Mouse (Mus musculus) C2C12 (cell line): ENCODE results near the gene Prdx5. TPM values are rescaled to one million over a fixed set of nuclear protein-coding genes. Genes with fewer than 3 reads are reported as not detected.

Experiments
- H3K27me3 ChIP-seq: one replicate; pipeline ENCODE4 v1.6.1; 2011; ENCODE audit not compliant: control insufficient read depth, insufficient read depth, insufficient read length
- H3K36me3 ChIP-seq: one replicate; pipeline ENCODE4 v1.6.1; 2011; ENCODE audit not compliant: control insufficient read depth, insufficient read depth
- H3K4me3 ChIP-seq: one replicate; pipeline ENCODE4 v1.5.1; 2011; ENCODE audit warnings: mild to moderate bottlenecking, control low read depth; ENCODE audit not compliant: poor library complexity, insufficient read depth, severe bottlenecking
- H3K79me2 ChIP-seq: one replicate; pipeline ENCODE4 v1.6.1; 2011; ENCODE audit not compliant: control insufficient read depth, insufficient read depth
- H3K79me3 ChIP-seq: one replicate; pipeline ENCODE4 v1.6.1; 2011; ENCODE audit warnings: low read depth, control low read depth
- H3ac ChIP-seq: one replicate; pipeline ENCODE3; 2011; ENCODE audit warnings: low read depth; ENCODE audit not compliant: control insufficient read depth, insufficient read length
- CEBPB ChIP-seq: IDR thresholded peaks from one replicate; pipeline ENCODE4 v1.6.1; 2011; ENCODE audit warnings: low read depth, mild to moderate bottlenecking, control low read depth, moderate library complexity
- CTCF ChIP-seq: IDR thresholded peaks from one replicate; pipeline ENCODE4 v1.5.1; 2011; ENCODE audit not compliant: control insufficient read depth, insufficient read depth, insufficient read length
- FOSL1 ChIP-seq: IDR thresholded peaks from one replicate; pipeline ENCODE4 v1.8.0; 2011; ENCODE audit warnings: mild to moderate bottlenecking, low read length; ENCODE audit not compliant: poor library complexity, insufficient read depth, severe bottlenecking
- MAX ChIP-seq: IDR thresholded peaks from one replicate; pipeline ENCODE4 v1.6.1; 2011; ENCODE audit warnings: mild to moderate bottlenecking, control low read depth
- MYOD1 ChIP-seq: IDR thresholded peaks from one replicate; pipeline ENCODE4 v1.6.1; 2011; ENCODE audit warnings: low read depth; ENCODE audit not compliant: control insufficient read depth, insufficient read length
- MYOG ChIP-seq: IDR thresholded peaks from one replicate; pipeline ENCODE4 v1.6.1; 2011; ENCODE audit not compliant: control insufficient read depth, insufficient read length; ENCODE audit errors: extremely low read depth
- USF1 ChIP-seq: IDR thresholded peaks from one replicate; pipeline ENCODE4 v1.6.1; 2011; ENCODE audit warnings: low read depth, mild to moderate bottlenecking, control low read depth, moderate library complexity
- polyA plus RNA-seq: library from polyadenylated mRNA; unstranded; fragments of >200 nt; fragmentation: generic; extraction: Trizol; gene quantifications from one replicate; pipeline ENCODE4 v1.2.1, GENCODE M21; 2012; ENCODE audit warnings: missing spikeins

Prdx5 gene
- polyA plus RNA-seq, 1 experiment = 270 TPM

GRCm38 (mm10) chr19:6947742-6948141 lies 37.8 kb upstream of the Prdx5 start:
- H3K4me3 ChIP-seq = no peak overlapping the region
- H3K27me3 ChIP-seq = no peaks in the 10 kb centered on the region
- H3K79me2 ChIP-seq = peaks cover 15% of the 10 kb centered on the region
- H3ac ChIP-seq = no peak overlapping the region
- H3K36me3 ChIP-seq = peaks cover 3% of the 10 kb centered on the region
- no peaks in the 10 kb centered on the region for H3K79me3 ChIP-seq
- no peak for TF ChIP-seq MYOD1
- no peak for TF ChIP-seq MAX
- no peak for TF ChIP-seq USF1

DNA sequence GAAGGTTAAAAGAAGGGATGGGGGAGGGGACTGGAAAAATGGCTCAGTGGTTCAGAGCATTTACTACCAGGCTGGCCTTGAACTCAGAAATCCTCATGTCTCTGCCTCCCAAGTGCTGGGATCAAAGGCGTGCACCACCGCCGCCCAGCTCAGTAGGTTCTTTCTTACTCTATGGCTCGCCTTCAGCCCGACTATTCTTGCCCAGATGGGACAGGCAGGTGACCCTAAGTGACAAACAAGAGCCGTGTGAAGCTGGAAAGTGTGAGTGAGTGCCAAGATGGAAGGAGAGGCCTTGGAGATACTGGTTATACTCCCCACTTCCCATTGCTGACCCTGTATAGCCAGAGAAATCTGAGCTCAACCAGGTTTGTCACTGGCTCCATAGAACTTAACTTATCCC lies 33.8 kb upstream of the Prdx5 start:
- Histone ChIP-seq H3K4me3 (no peak overlapping the region), H3K79me2 (peaks cover 25% of the 10 kb centered on the region), H3K27me3 (no peaks in the 10 kb centered on the region), H3K79me3 (peaks cover 2% of the 10 kb centered on the region), H3ac (no peak overlapping the region), H3K36me3 (no peaks in the 10 kb centered on the region)
- no peak for TF ChIP-seq USF1
- TF ChIP-seq MYOG = no peak
- TF ChIP-seq MAX = no peak
- no peak for TF ChIP-seq CEBPB
- TF ChIP-seq FOSL1 = no peak
- TF ChIP-seq CTCF = no peak
- TF ChIP-seq MYOD1 = no peak

DNA sequence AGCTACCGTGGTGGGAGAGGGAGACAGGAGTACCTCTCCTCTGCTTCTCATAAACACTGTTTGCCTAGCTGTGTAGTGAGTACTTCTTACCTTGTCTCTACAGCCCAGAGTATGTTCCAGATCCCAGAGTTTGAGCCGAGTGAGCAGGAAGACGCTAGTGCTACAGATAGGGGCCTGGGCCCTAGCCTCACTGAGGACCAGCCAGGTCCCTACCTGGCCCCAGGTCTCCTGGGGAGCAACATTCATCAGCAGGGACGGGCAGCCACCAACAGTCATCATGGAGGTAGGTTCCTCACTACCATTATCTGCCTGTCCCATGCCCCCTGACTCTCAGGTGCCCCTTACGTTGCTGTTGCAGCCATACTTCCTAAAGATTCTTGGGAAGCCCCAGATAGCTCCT lies 32.9 kb upstream of the Prdx5 start:
- Histone ChIP-seq H3K79me2 (peaks cover 25% of the 10 kb centered on the region), H3K4me3 (peak overlapping the region; percentile 65), H3K79me3 (peaks cover 2% of the 10 kb centered on the region), H3ac (peak overlapping the region; percentile 61), H3K27me3 (no peaks in the 10 kb centered on the region), H3K36me3 (no peaks in the 10 kb centered on the region)
- TF ChIP-seq USF1 (no peak), MYOD1 (no peak), FOSL1 (no peak), CTCF (no peak), CEBPB (no peak), MYOG (no peak), MAX (no peak)

DNA sequence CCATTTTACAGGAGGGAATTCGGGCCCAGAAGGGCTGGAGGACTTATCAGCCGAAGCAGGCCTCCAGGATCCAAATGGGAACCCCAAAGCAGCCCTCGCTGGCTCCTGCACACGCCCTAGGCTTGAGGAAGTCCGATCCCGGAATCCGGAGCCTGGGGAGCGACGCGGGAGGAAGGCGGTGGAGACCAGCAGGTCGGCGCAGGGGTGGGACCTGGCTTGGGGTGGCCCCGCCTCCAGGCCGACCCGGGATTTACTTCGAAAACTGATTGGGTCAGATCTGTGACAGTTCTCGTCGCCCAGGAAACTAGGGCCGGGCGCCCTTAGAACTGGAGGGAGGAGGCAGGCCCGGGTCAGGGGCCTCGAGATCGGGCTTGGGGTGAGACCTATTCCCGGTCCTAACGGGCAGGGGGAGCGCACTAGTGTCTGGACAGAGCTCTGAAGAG lies 32.4 kb upstream of the Prdx5 start, which contains the start of gene Gpr137:
Gene Gpr137, minus strand, starts transcription at position 232 of the 443 bp plus-strand sequence.
- H3K79me2 ChIP-seq = peaks cover 25% of the 10 kb centered on the region
- H3K79me3 ChIP-seq = peaks cover 2% of the 10 kb centered on the region
- no peaks in the 10 kb centered on the region for H3K36me3 ChIP-seq
- H3K4me3 ChIP-seq = peak within 1 kb of the TSS; percentile 65
- H3K27me3 ChIP-seq = no peaks in the 10 kb centered on the region
- TF ChIP-seq MYOD1 = no peak
- peak; percentile 21 for TF ChIP-seq MAX
- H3ac ChIP-seq = peak within 1 kb of the TSS; percentile 84

DNA sequence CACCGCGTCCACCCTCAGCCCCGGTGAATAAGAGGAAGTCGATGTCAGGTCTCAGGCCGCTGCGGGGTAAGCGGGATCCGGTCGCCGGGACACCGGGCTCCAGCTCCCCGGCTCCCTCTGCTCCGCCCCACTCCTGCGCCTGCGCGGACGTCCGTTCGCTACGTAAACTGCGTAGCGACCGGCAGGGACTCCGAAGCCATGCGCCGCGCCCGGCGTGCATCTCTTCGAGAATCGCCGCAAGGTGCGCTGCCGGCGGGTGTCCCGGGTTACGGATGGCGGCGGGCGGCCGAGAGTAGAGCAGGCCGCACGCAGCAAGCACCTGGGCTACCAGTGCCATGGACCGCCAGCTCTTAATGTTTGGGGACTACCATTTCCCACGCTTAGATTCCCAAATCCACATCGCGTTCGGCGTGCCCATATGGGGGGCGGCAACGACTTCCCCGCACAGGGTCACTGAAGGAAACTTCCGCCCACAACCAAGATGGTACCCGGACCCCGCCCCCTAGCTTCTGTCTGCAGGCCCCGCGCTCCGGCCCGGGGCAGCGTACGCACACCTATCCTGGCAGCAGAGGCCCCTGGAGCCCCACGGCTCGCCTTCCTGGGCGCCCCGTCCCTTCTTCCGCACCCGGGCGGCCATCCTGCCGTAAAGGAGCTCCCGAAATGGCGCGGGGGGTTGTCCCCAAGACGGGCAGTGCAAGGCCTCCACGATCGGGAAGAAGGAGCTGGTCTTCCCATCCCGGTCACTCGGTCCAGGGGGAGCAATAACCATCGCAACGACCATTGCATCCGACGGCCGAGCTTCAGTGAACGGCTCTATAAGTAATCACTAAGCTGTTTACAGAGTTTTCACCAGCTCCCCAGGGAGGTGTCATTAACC lies 31.7 kb upstream of the Prdx5 start, which contains the start of gene Bad:
Gene Bad, plus strand, starts transcription at position 490 of the 877 bp plus-strand sequence.
- TF ChIP-seq FOSL1 = no peak
- no peak for TF ChIP-seq CTCF
- TF ChIP-seq MYOG = no peak
- no peak for TF ChIP-seq USF1
- TF ChIP-seq MYOD1 = no peak
- no peak for TF ChIP-seq CEBPB
- TF ChIP-seq MAX = no peak
- peak within 1 kb of the TSS; percentile 65 for H3K4me3 ChIP-seq
- H3ac ChIP-seq = peak within 1 kb of the TSS; percentile 90
- H3K36me3 ChIP-seq = no peaks in the 10 kb centered on the region
- peaks cover 25% of the 10 kb centered on the region for H3K79me2 ChIP-seq
- H3K79me3 ChIP-seq = peaks cover 2% of the 10 kb centered on the region
- H3K27me3 ChIP-seq = no peaks in the 10 kb centered on the region
